Mouse (Mus musculus) kidney, postnatal 0 days (tissue): ENCODE data around the gene Hs3st6. TPM values are rescaled to one million over a fixed set of nuclear protein-coding genes. Genes with fewer than 3 reads are reported as not detected.

Experiments used
- ATAC-seq: fragments of 200-750 bp; cut with Nextera tagmentation; replicated peaks from 2 replicates; pipeline ENCODE4 v1.8.0; 2017; ENCODE audit warnings: low read depth, moderate number of reproducible peaks, moderate TSS enrichment, moderate library complexity; ENCODE audit not compliant: low FRiP score
- DNase-seq: peaks from one replicate; pipeline ENCODE4 v3.0.0-alpha.2; 2016; ENCODE audit warnings: low spot score
- H3K27ac ChIP-seq: fragments of 300-500 bp; sonication (generic); 2 replicates; pipeline ENCODE4 v1.5.1; 2014; ENCODE audit warnings: mild to moderate bottlenecking
- H3K27me3 ChIP-seq: fragments of 300-500 bp; sonication (generic); 2 replicates; pipeline ENCODE4 v1.6.1; 2014; ENCODE audit warnings: low read length, mixed read lengths; ENCODE audit not compliant: insufficient read depth
- H3K36me3 ChIP-seq: fragments of 300-500 bp; sonication (generic); 2 replicates; pipeline ENCODE4 v1.6.1; 2014; ENCODE audit warnings: low read length, mixed read lengths; ENCODE audit not compliant: insufficient read depth
- H3K4me1 ChIP-seq: fragments of 300-500 bp; sonication (generic); replicated peaks from 2 replicates; pipeline ENCODE4 v1.6.1; 2014; ENCODE audit warnings: antibody characterized with exemption, low read length, mixed read lengths; ENCODE audit not compliant: insufficient read depth
- H3K4me2 ChIP-seq: fragments of 300-500 bp; sonication (generic); 2 replicates; pipeline ENCODE4 v1.6.1; 2014; ENCODE audit warnings: mild to moderate bottlenecking, low read length, moderate library complexity, mixed read lengths
- H3K4me3 ChIP-seq: fragments of 300-500 bp; sonication (generic); replicated peaks from 2 replicates; pipeline ENCODE4 v1.5.1; 2014; ENCODE audit warnings: low read depth, low read length
- H3K9ac ChIP-seq: fragments of 300-500 bp; sonication (generic); 2 replicates; pipeline ENCODE4 v1.6.1; 2014; ENCODE audit warnings: low read depth, low read length
- H3K9me3 ChIP-seq: fragments of 300-500 bp; sonication (generic); replicated peaks from 2 replicates; pipeline ENCODE4 v1.6.1; 2016; ENCODE audit warnings: low read length, inconsistent platforms, mixed read lengths
- CTCF ChIP-seq: IDR thresholded peaks from 2 replicates; pipeline ENCODE4 v1.5.1; 2016; ENCODE audit warnings: antibody characterized with exemption, low read depth, mild to moderate bottlenecking, moderate library complexity
- WGBS: fragments of 180-500 bp; shearing (Covaris S2); extraction: QIAGEN DNeasy Blood & Tissue Kit; methylation state at CpG from one replicate; pipeline ENCODE4 v1.1.7; 2014; 5-methylcytosine and 5-hydroxymethylcytosine counted together
- polyA plus RNA-seq: library from polyadenylated mRNA; unstranded; fragments of >200 nt; fragmentation: Nextera tagmentation; extraction: Ambion mirVana; gene quantifications from 2 replicates; pipeline ENCODE4 v1.2.1, GENCODE M21; 2015

The Hs3st6 gene
- polyA plus RNA-seq, 1 experiment from 2014 or later = 38.6 TPM

DNA sequence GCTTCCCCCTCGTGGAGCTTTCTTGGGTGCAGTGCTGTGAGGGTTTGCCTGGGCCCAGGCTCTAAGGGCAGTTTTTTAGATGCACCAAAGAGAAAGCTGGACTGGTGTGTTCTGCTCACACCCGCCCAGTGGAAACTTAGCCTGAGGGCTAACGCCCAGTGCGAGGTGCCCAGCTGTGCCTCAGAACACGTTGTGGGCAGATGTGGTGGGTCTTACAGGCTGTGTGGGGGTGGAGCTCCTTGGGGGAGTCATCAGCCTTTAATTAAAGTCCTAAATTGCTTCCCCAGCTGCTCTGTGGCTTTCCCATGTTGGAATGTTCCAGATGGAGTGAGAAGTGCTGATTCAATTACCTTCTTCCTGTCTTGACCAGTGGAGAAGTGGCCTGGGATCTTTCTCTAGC is 8.3 kb downstream of the Hs3st6 start:
- Histone ChIP-seq H3K27ac (peak overlapping the region; percentile 14; the same call in 1 of the 2 replicates), H3K36me3 (no peaks in the 10 kb centered on the region), H3K4me3 (no peak overlapping the region), H3K4me2 (no peak overlapping the region), H3K9me3 (no peaks in the 10 kb centered on the region), H3K27me3 (no peaks in the 10 kb centered on the region), H3K9ac (no peak overlapping the region), H3K4me1 (peaks cover 21% of the 10 kb centered on the region)
- ATAC-seq (peak; percentile 55), DNase-seq (peak; percentile 79)
- 34% methylated on average over 5 of the region's 5 CpGs for WGBS
- peak; percentile 42; the same call in 1 of the 2 replicates for TF ChIP-seq CTCF

DNA sequence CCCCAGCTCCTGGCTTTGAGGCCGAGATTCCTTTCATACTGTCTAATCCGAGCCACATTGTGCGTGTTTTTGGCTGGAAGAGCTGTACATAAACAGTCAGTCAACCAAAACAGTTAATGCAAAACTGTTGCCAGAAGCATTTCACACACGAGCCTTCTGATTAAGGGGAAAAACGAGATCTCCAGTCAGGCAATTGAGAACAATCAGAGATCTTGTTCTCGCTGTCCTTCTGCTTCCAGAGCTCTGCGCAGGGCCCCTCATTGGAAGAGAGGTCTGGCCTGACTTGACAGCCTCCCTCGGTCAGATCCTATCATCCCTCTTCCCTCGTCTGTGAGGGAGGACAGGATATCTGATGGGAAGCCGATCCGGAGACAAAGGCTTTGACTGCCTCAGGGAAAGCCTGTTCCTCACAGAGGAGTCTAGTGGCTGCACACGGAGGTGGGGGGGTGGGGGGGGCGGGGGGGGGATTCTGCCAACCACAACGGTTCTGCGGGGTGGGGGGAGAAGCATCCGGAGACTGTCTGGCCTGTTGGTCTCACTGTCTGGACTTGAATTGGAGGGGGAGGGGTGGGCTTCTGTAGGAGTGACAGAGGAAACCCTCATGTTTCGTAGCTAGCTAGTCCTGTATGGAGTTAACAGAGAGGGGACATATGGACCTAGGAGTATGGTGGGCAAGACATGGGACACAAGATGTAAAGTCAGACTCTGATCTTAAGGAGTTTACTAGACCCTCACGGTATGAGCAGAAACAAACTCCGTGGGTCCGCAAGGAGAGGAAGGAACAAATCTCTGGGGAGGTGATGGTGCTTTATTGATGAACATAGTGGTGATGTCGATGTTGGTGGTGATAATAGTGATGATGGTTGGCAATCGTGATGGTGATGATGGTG is 12.5 kb downstream of the Hs3st6 start:
- DNase-seq (peak; percentile 62), ATAC-seq (0 out of 2 replicates have a peak, but pooled peaks have one; percentile 9)
- no peak for TF ChIP-seq CTCF
- 0 out of 2 replicates have a peak overlapping the region, but pooled peaks have one; percentile 18 for H3K4me2 ChIP-seq
- no peaks in the 10 kb centered on the region for H3K9me3 ChIP-seq
- no peaks in the 10 kb centered on the region for H3K27me3 ChIP-seq
- H3K36me3 ChIP-seq = no peaks in the 10 kb centered on the region
- no peak overlapping the region for H3K4me3 ChIP-seq
- WGBS = 26% methylated on average over 22 of the region's 22 CpGs
- peak overlapping the region; percentile 70 for H3K27ac ChIP-seq
- H3K9ac ChIP-seq = no peak overlapping the region
- H3K4me1 ChIP-seq = peaks cover 38% of the 10 kb centered on the region

GRCm38 (mm10) chr17:24766266-24766875 is 13.6 kb downstream of the Hs3st6 start:
- peak overlapping the region; percentile 70 for H3K27ac ChIP-seq
- peak; percentile 79 for DNase-seq
- H3K4me1 ChIP-seq = peaks cover 38% of the 10 kb centered on the region
- H3K4me2 ChIP-seq = 0 out of 2 replicates have a peak overlapping the region, but pooled peaks have one; percentile 15
- no peaks in the 10 kb centered on the region for H3K27me3 ChIP-seq
- 7% methylated on average over 12 of the region's 12 CpGs for WGBS
- no peak for TF ChIP-seq CTCF
- no peaks in the 10 kb centered on the region for H3K36me3 ChIP-seq
- H3K9ac ChIP-seq = no peak overlapping the region
- H3K9me3 ChIP-seq = no peaks in the 10 kb centered on the region
- peak; percentile 49 for ATAC-seq
- H3K4me3 ChIP-seq = no peak overlapping the region

GRCm38 (mm10) chr17:24769146-24769545 is 16.4 kb downstream of the Hs3st6 start:
- 33% methylated on average over 3 of the region's 3 CpGs for WGBS
- H3K4me2 ChIP-seq = no peak overlapping the region
- H3K9ac ChIP-seq = no peak overlapping the region
- no peaks in the 10 kb centered on the region for H3K9me3 ChIP-seq
- H3K36me3 ChIP-seq = no peaks in the 10 kb centered on the region
- no peak for TF ChIP-seq CTCF
- DNase-seq (no peak), ATAC-seq (no peak)
- H3K27ac ChIP-seq = no peak overlapping the region
- H3K4me3 ChIP-seq = no peak overlapping the region
- H3K27me3 ChIP-seq = no peaks in the 10 kb centered on the region
- peaks cover 34% of the 10 kb centered on the region for H3K4me1 ChIP-seq

- H3K9me3 ChIP-seq = no peaks in the 10 kb centered on the region
- H3K4me3 ChIP-seq = no peak overlapping the region
- no peak for ATAC-seq
- DNase-seq = no peak
- H3K27ac ChIP-seq = no peak overlapping the region
- TF ChIP-seq CTCF = peak; percentile 32; the same call in 1 of the 2 replicates
- no peaks in the 10 kb centered on the region for H3K27me3 ChIP-seq
- no peaks in the 10 kb centered on the region for H3K36me3 ChIP-seq
- no peaks in the 10 kb centered on the region; the same call in 1 of the 2 replicates for H3K4me1 ChIP-seq
- H3K4me2 ChIP-seq = no peak overlapping the region
- WGBS = 87% methylated on average over 5 of the region's 5 CpGs
- H3K9ac ChIP-seq = no peak overlapping the region
Measured at GRCm38 (mm10) chr17:24773241-24773640, 20.5 kb downstream of the Hs3st6 start.

DNA sequence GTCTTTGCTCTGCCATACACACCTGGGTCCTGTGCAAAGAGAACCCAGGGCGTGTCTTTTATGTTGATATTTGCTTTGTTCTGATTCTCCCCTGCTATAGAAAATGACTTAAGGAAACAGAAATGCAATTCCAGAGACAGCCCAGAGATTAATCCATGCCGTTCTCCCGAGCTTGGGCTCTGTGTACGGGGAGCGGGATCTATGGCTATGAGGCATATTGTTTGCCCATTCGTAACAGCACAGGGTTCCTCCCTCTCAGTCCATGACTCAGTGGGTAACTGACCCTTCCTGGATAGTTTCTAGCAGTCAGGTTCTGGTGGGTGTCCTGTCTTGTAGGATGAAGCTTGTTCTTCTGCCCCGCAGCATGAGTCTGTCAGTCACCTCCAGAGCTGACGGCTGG is 22.4 kb downstream of the Hs3st6 start:
- WGBS = 78% methylated on average over 8 of the region's 8 CpGs
- H3K4me2 ChIP-seq = no peak overlapping the region
- no peak overlapping the region for H3K27ac ChIP-seq
- no peak overlapping the region for H3K9ac ChIP-seq
- no peak for TF ChIP-seq CTCF
- no peaks in the 10 kb centered on the region for H3K36me3 ChIP-seq
- ATAC-seq (no peak), DNase-seq (no peak)
- no peaks in the 10 kb centered on the region for H3K9me3 ChIP-seq
- H3K4me1 ChIP-seq = no peaks in the 10 kb centered on the region
- no peak overlapping the region for H3K4me3 ChIP-seq
- no peaks in the 10 kb centered on the region for H3K27me3 ChIP-seq
